Mouse (Mus musculus): Measurements from ENCODE around the gene Cnot10. TPM values are rescaled to one million over a fixed set of nuclear protein-coding genes. Genes with fewer than 3 reads are reported as not detected.

The Cnot10 gene
- total and polyA plus RNA-seq, 3 experiments, result 42.4 to 143 (median 46.9) TPM

GRCm38 (mm10) chr9:114562031-114562918, 77.7 kb downstream of the Cnot10 start:
- H3K27me3 ChIP-seq (ENCODE audit: control insufficient read depth in 1 of 2, insufficient read depth in 2 of 2, low read length in 2 of 2), result peaks cover 0 to 2% of the 10 kb centered on the region in 2 experiments; a peak in 1 of 4 replicates
- H3K79me2 ChIP-seq (ENCODE audit: control insufficient read depth, insufficient read depth, low read length, poor library complexity), result no peaks in the 10 kb centered on the region
- no peaks in the 10 kb centered on the region for H3K36me3 ChIP-seq (ENCODE audit: control insufficient read depth in 1 of 2, insufficient read depth in 2 of 2, low read length in 2 of 2)
- no peak for DNase-seq (ENCODE audit: low read depth, low spot score)
- no peaks in the 10 kb centered on the region for H3K4me1 ChIP-seq (ENCODE audit: control insufficient read depth in 1 of 2, insufficient read depth in 2 of 2, low read length in 2 of 2)
- no peak overlapping the region for H3K9ac ChIP-seq (ENCODE audit: control insufficient read depth, low read depth, low read length, poor library complexity, severe bottlenecking)
- TF ChIP-seq NELFE (IDR thresholded peaks at IDR 0.05; ENCODE audit: low read depth, low read length), result no peak
- TF ChIP-seq ZC3H11A (IDR thresholded peaks at IDR 0.05; ENCODE audit: low read depth, low read length), result no peak
- TF ChIP-seq SIN3A (IDR thresholded peaks at IDR 0.05; ENCODE audit: low read length), result no peak
- no peak for TF ChIP-seq MAZ (IDR thresholded peaks at IDR 0.05; ENCODE audit: low read depth, low read length)
- no peak for TF ChIP-seq CHD2 (IDR thresholded peaks at IDR 0.05; ENCODE audit: low read length)
- TF ChIP-seq RAD21 (IDR thresholded peaks at IDR 0.05; ENCODE audit: low read depth, low read length), result no peak
- no peak for TF ChIP-seq NRF1 (IDR thresholded peaks at IDR 0.05; ENCODE audit: insufficient read depth, low read depth, low read length, poor library complexity, severe bottlenecking)
- no peak for TF ChIP-seq MAFK (IDR thresholded peaks at IDR 0.05; ENCODE audit: borderline replicate concordance, low read depth, low read length)
- no peak for TF ChIP-seq RCOR1 (IDR thresholded peaks at IDR 0.05; ENCODE audit: low read depth, low read length)
- no peak overlapping the region for H3K27ac ChIP-seq (ENCODE audit: control insufficient read depth, low read depth, low read length)
- H3K9me3 ChIP-seq (replicated peaks; ENCODE audit: insufficient read depth, low read length), result no peaks in the 10 kb centered on the region
- H3K4me3 ChIP-seq (ENCODE audit: control insufficient read depth in 1 of 2, insufficient read depth in 1 of 2, low read depth in 2 of 2, low read length in 2 of 2), result no peak overlapping the region

GRCm38 (mm10) chr9:114561671-114561971, 78.4 kb downstream of the Cnot10 start:
- no peak for DNase-seq (ENCODE audit: low read depth, low spot score)
- no peak for TF ChIP-seq UBTF (IDR thresholded peaks at IDR 0.05; ENCODE audit: borderline replicate concordance, insufficient read depth, low read depth, low read length)
- TF ChIP-seq KAT2A (conservative IDR thresholded peaks at IDR 0.05; ENCODE audit: low read depth, low read length), result no peak
- no peak for TF ChIP-seq E2F4 (IDR thresholded peaks at IDR 0.05; ENCODE audit: borderline replicate concordance, low read depth, low read length)
- TF ChIP-seq ZKSCAN1 (IDR thresholded peaks at IDR 0.05; ENCODE audit: low read depth, low read length), result no peak
- no peak for TF ChIP-seq CHD2 (IDR thresholded peaks at IDR 0.05; ENCODE audit: low read length)
- TF ChIP-seq POLR2AphosphoS2 (IDR thresholded peaks at IDR 0.05; ENCODE audit: low read length), result no peak
- TF ChIP-seq ZNF384 (IDR thresholded peaks at IDR 0.05; ENCODE audit: low read depth, low read length), result no peak
- TF ChIP-seq MXI1 (IDR thresholded peaks at IDR 0.05; ENCODE audit: low read depth, low read length), result no peak
- no peak for TF ChIP-seq NRF1 (IDR thresholded peaks at IDR 0.05; ENCODE audit: insufficient read depth, low read depth, low read length, poor library complexity, severe bottlenecking)
- no peak for TF ChIP-seq EP300 (IDR thresholded peaks at IDR 0.05; ENCODE audit: low read depth in 1 of 2, low read length in 2 of 2)
- TF ChIP-seq MYC (IDR thresholded peaks at IDR 0.05; ENCODE audit: low read depth, low read length), result no peak
- TF ChIP-seq GABPA (IDR thresholded peaks at IDR 0.05; ENCODE audit: low read depth, low read length), result no peak
- TF ChIP-seq USF1 (IDR thresholded peaks at IDR 0.05; ENCODE audit: low read depth, low read length), result no peak
- no peak for TF ChIP-seq TAL1 (IDR thresholded peaks at IDR 0.05; ENCODE audit: low read length)
- Histone ChIP-seq H3K9ac (ENCODE audit: control insufficient read depth, low read depth, low read length, poor library complexity, severe bottlenecking) (no peak overlapping the region), H3K27me3 (ENCODE audit: control insufficient read depth in 1 of 2, insufficient read depth in 2 of 2, low read length in 2 of 2) (peaks cover 0 to 2% of the 10 kb centered on the region in 2 experiments; a peak in 1 of 4 replicates), H3K79me2 (ENCODE audit: control insufficient read depth, insufficient read depth, low read length, poor library complexity) (no peaks in the 10 kb centered on the region), H3K27ac (ENCODE audit: control insufficient read depth, low read depth, low read length) (no peak overlapping the region), H3K36me3 (ENCODE audit: control insufficient read depth in 1 of 2, insufficient read depth in 2 of 2, low read length in 2 of 2) (no peaks in the 10 kb centered on the region), H3K4me3 (ENCODE audit: control insufficient read depth in 1 of 2, insufficient read depth in 1 of 2, low read depth in 2 of 2, low read length in 2 of 2) (no peak overlapping the region), H3K9me3 (replicated peaks; ENCODE audit: insufficient read depth, low read length) (no peaks in the 10 kb centered on the region), H3K4me1 (ENCODE audit: control insufficient read depth in 1 of 2, insufficient read depth in 2 of 2, low read length in 2 of 2) (no peaks in the 10 kb centered on the region)
